Mouse (Mus musculus) mammary gland, adult 2 months (tissue): ENCODE results near the gene Mul1. TPM values are rescaled to one million over a fixed set of nuclear protein-coding genes. Genes with fewer than 3 reads are reported as not detected.

ENCODE experiments used
- polyA plus RNA-seq: library from polyadenylated mRNA; depleted of rRNA; stranded (reverse); fragments of >200 nt; gene quantifications from 2 replicates; pipeline ENCODE4 v1.2.3, GENCODE M21; 2012; ENCODE audit warnings: low replicate concordance; rRNA removed

Mul1 gene
- 16.9 and 17.0 TPM in 2 replicates for polyA plus RNA-seq

GRCm38 (mm10) chr4:138434347-138435316 is at the start of gene Mul1:
Mul1 (plus strand) TSS chr4:138434671.

GRCm38 (mm10) chr4:138395971-138396645 is 38.4 kb upstream of the Mul1 start, which contains the start of gene Fam43b:
Fam43b (minus strand) TSS chr4:138396528.

GRCm38 (mm10) chr4:138453753-138454570 is 19.5 kb downstream of the Mul1 start, which contains the start of gene Camk2n1:
Camk2n1 (plus strand) TSS chr4:138454314.

Other genes starting within 250 kb of the Mul1 start
- gene Hp1bp3, start 218.4 kb upstream of the Mul1 start, polyA plus RNA-seq, result 45.5 and 76.8 TPM in 2 replicates
- 0.91 and 2.7 TPM in 2 replicates for gene Sh2d5, start 184.3 kb upstream of the Mul1 start, polyA plus RNA-seq
- gene Kif17, start 184.2 kb upstream of the Mul1 start, polyA plus RNA-seq, result 0.59 and 0.62 TPM in 2 replicates
- 168 and 211 TPM in 2 replicates for gene Ddost, start 129.9 kb upstream of the Mul1 start, polyA plus RNA-seq
- gene Pink1, start 108.4 kb upstream of the Mul1 start, polyA plus RNA-seq, result 152 and 209 TPM in 2 replicates
- gene Cda, start 66.7 kb upstream of the Mul1 start, polyA plus RNA-seq, result 4.0 and 4.2 TPM in 2 replicates
- gene Fam43b, start 38.1 kb upstream of the Mul1 start, polyA plus RNA-seq, result 0.11 and 0.14 TPM in 2 replicates
- gene Camk2n1, start 19.6 kb downstream of the Mul1 start, polyA plus RNA-seq, result 6.5 and 20.3 TPM in 2 replicates
- gene Vwa5b1, start 201.2 kb downstream of the Mul1 start, polyA plus RNA-seq, result not detected in 2 replicates